Mouse (Mus musculus) MEL (cell line): ENCODE results near the gene Dcbld1. TPM values are rescaled to one million over a fixed set of nuclear protein-coding genes. Genes with fewer than 3 reads are reported as not detected.

Experiments
- DNase-seq: peaks from one replicate; pipeline ENCODE4 v3.0.0; 2011; ENCODE audit warnings: low read depth, low spot score
- H3K27ac ChIP-seq: 2 replicates; pipeline ENCODE4 v1.5.1; 2012; ENCODE audit warnings: low read depth, mild to moderate bottlenecking, control low read depth, low read length, moderate library complexity; ENCODE audit not compliant: control insufficient read depth
- H3K27me3 ChIP-seq, 2 experiments: fragments of 150-350 bp in 1 of 2; sonication (generic) in 1 of 2; 2 replicates each; pipeline ENCODE4 v1.6.1; 2012; ENCODE audit warnings: low read length in 2 of 2, mild to moderate bottlenecking in 2 of 2, improper control_type of control experiment in 1 of 2, moderate library complexity in 1 of 2; ENCODE audit not compliant: insufficient read depth in 2 of 2, control insufficient read depth in 1 of 2
- H3K36me3 ChIP-seq, 2 experiments: 2 replicates each; pipeline ENCODE4 v1.6.1; 2012 to 2014; ENCODE audit warnings: low read length in 2 of 2, improper control_type of control experiment in 1 of 2, inconsistent platforms in 1 of 2, mild to moderate bottlenecking in 1 of 2; ENCODE audit not compliant: insufficient read depth in 2 of 2, control insufficient read depth in 1 of 2
- H3K4me1 ChIP-seq, 2 experiments: fragments of 150-350 bp in 1 of 2; sonication (generic) in 1 of 2; 2 replicates each; pipeline ENCODE4 v1.6.1; 2012; ENCODE audit warnings: low read length in 2 of 2, improper control_type of control experiment in 1 of 2, mild to moderate bottlenecking in 1 of 2; ENCODE audit not compliant: insufficient read depth in 2 of 2, control insufficient read depth in 1 of 2
- H3K4me3 ChIP-seq, 2 experiments: fragments of 150-350 bp in 1 of 2; sonication (generic) in 1 of 2; 2 replicates each; pipeline ENCODE4 v1.5.1; 2012; ENCODE audit warnings: low read depth in 2 of 2, low read length in 2 of 2, mild to moderate bottlenecking in 2 of 2, moderate library complexity in 2 of 2, control low read depth in 1 of 2, improper control_type of control experiment in 1 of 2; ENCODE audit not compliant: control insufficient read depth in 1 of 2, insufficient read depth in 1 of 2
- H3K79me2 ChIP-seq: 2 replicates; pipeline ENCODE4 v1.6.1; 2012; ENCODE audit warnings: mild to moderate bottlenecking, low read length, moderate library complexity; ENCODE audit not compliant: control insufficient read depth, poor library complexity, insufficient read depth
- H3K9ac ChIP-seq: 2 replicates; pipeline ENCODE4 v1.6.1; 2012; ENCODE audit warnings: low read depth, mild to moderate bottlenecking, control low read depth, low read length, moderate library complexity; ENCODE audit not compliant: control insufficient read depth, poor library complexity, severe bottlenecking
- H3K9me3 ChIP-seq: fragments of 150-350 bp; sonication (generic); replicated peaks from 2 replicates; pipeline ENCODE4 v1.6.1; 2012; ENCODE audit warnings: mild to moderate bottlenecking, low read length, improper control_type of control experiment, moderate library complexity; ENCODE audit not compliant: insufficient read depth
- CHD1 ChIP-seq: IDR thresholded peaks from 2 replicates; pipeline ENCODE4 v1.6.1; 2012; ENCODE audit warnings: low read depth, mild to moderate bottlenecking, inconsistent platforms, low read length, improper control_type of control experiment
- GATA1 ChIP-seq: IDR thresholded peaks from 2 replicates; pipeline ENCODE4 v1.6.1; 2011; ENCODE audit warnings: low read depth, low read length, improper control_type of control experiment
- KAT2A ChIP-seq: conservative IDR thresholded peaks from 2 replicates; pipeline ENCODE4 v1.6.1; 2012; ENCODE audit warnings: low read depth, low read length, improper control_type of control experiment, inconsistent platforms
- MAX ChIP-seq: IDR thresholded peaks from 2 replicates; pipeline ENCODE4 v1.6.1; 2011; ENCODE audit warnings: low read length, improper control_type of control experiment
- MXI1 ChIP-seq: IDR thresholded peaks from 2 replicates; pipeline ENCODE4 v1.6.1; 2011; ENCODE audit warnings: mild to moderate bottlenecking, low read depth, low read length, improper control_type of control experiment
- MYC ChIP-seq: IDR thresholded peaks from 2 replicates; pipeline ENCODE4 v1.6.1; 2011; ENCODE audit warnings: low read depth, mild to moderate bottlenecking, low read length, improper control_type of control experiment, moderate library complexity
- POLR2A ChIP-seq, 2 experiments: IDR thresholded peaks; 2 replicates each; pipeline ENCODE4 v1.6.1; 2011 to 2012; ENCODE audit warnings: low read length in 2 of 2, mild to moderate bottlenecking in 2 of 2, control low read depth in 1 of 2, improper control_type of control experiment in 1 of 2, low read depth in 1 of 2, moderate library complexity in 1 of 2; ENCODE audit not compliant: control insufficient read depth in 1 of 2, insufficient read depth in 1 of 2, poor library complexity in 1 of 2
- POLR2AphosphoS2 ChIP-seq: IDR thresholded peaks from 2 replicates; pipeline ENCODE4 v1.6.1; 2011; ENCODE audit warnings: low read length, improper control_type of control experiment
- RAD21 ChIP-seq: IDR thresholded peaks from 2 replicates; pipeline ENCODE4 v1.6.1; 2011; ENCODE audit warnings: mild to moderate bottlenecking, low read depth, low read length, improper control_type of control experiment
- RCOR1 ChIP-seq: IDR thresholded peaks from 2 replicates; pipeline ENCODE4 v1.6.1; 2012; ENCODE audit warnings: low read depth, mild to moderate bottlenecking, inconsistent platforms, low read length, improper control_type of control experiment
- TBP ChIP-seq: IDR thresholded peaks from 2 replicates; pipeline ENCODE4 v1.8.0; 2011; ENCODE audit warnings: low read depth, low read length, improper control_type of control experiment
- USF1 ChIP-seq: IDR thresholded peaks from 2 replicates; pipeline ENCODE4 v1.6.1; 2014; ENCODE audit warnings: low read depth, mild to moderate bottlenecking, inconsistent platforms, low read length, improper control_type of control experiment, moderate library complexity
- ZMIZ1 ChIP-seq: IDR thresholded peaks from 2 replicates; pipeline ENCODE4 v1.6.1; 2012; ENCODE audit warnings: low read depth, mild to moderate bottlenecking, inconsistent platforms, low read length, improper control_type of control experiment, moderate library complexity
- polyA plus RNA-seq, 2 experiments: library from polyadenylated mRNA; stranded (reverse) in 1 of 2; unstranded in 1 of 2; fragments of >175 nt in 1 of 2; fragments of >200 nt in 1 of 2; gene quantifications; 2 replicates each; pipeline versions ENCODE4 v1.2.1 to v1.2.4; 2012; ENCODE audit warnings: low replicate concordance in 2 of 2, low read depth in 1 of 2; ENCODE audit not compliant: insufficient read length in 2 of 2, insufficient read depth in 1 of 2, missing spikeins in 1 of 2
- total RNA-seq: library from RNA; depleted of rRNA; stranded (reverse); fragments of 300-350 nt; gene quantifications from 2 replicates; pipeline ENCODE4 v1.2.3, GENCODE M21; 2012

Dcbld1 gene
- total and polyA plus RNA-seq, 3 experiments = 4.0 to 7.1 TPM; not detected in 1

DNA sequence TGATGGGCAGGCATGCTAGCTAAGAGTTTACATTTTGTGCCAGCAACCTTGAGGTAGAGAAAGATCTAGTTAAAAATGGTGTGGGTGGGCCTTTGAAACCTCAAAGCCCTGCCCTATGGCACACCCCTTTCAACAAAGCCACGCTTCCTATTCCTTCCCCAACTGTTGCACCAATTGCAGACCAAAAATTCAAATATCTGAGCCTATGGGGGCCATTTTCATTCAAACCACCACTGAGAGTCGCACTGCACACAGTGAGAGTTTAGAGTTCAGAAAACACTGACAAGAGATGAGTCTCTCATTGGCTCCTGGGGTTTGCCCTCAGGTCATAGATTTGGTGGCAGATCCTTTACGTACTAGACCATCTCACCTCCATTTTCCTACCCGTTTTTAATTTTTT, 68.3 kb downstream of the Dcbld1 start:
- Histone ChIP-seq H3K27me3 (no peaks in the 10 kb centered on the region), H3K9me3 (no peaks in the 10 kb centered on the region), H3K79me2 (no peaks in the 10 kb centered on the region), H3K4me3 (no peak overlapping the region), H3K4me1 (no peaks in the 10 kb centered on the region), H3K36me3 (no peaks in the 10 kb centered on the region), H3K27ac (no peak overlapping the region), H3K9ac (no peak overlapping the region)
- DNase-seq = no peak
- TF ChIP-seq MXI1 = no peak

DNA sequence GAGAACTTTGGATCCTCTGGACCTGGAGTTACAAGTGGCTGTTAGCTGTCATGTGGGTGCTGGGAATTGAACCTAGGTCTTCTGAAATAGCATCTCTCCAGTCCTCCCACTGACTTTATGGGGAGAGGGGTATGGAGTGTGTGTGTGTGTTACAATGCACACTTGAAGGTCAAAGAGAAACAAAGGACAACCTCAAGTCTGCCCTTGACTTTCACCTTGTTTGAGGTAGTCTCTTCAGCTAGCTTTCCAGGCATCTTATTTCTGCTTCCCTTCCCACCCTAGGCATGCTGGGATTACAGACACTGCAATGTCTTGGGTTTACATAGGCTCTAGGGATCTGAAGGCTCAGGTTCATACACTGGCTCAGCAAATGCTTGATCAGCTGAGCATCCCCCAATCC, 68.9 kb downstream of the Dcbld1 start:
- H3K4me3 ChIP-seq = no peak overlapping the region
- TF ChIP-seq RAD21 (no peak), ZMIZ1 (no peak), TBP (no peak), POLR2AphosphoS2 (no peak)
- no peaks in the 10 kb centered on the region for H3K27me3 ChIP-seq
- H3K9ac ChIP-seq = no peak overlapping the region
- no peaks in the 10 kb centered on the region for H3K4me1 ChIP-seq
- no peaks in the 10 kb centered on the region for H3K79me2 ChIP-seq
- no peaks in the 10 kb centered on the region for H3K9me3 ChIP-seq
- H3K36me3 ChIP-seq = no peaks in the 10 kb centered on the region
- DNase-seq = no peak
- no peak overlapping the region for H3K27ac ChIP-seq

- TF ChIP-seq KAT2A (no peak), USF1 (no peak), MYC (no peak), ZMIZ1 (no peak), POLR2AphosphoS2 (no peak), CHD1 (no peak), RCOR1 (no peak), RAD21 (no peak), POLR2A (IDR thresholded peaks at IDR 0.05; ENCODE audit: control insufficient read depth in 1 of 2, insufficient read depth in 1 of 2, low read depth in 1 of 2, low read length in 2 of 2, poor library complexity in 1 of 2) (no peak), MAX (no peak), GATA1 (no peak)
- DNase-seq = no peak
These were observed 71.2 kb downstream of the Dcbld1 start for GRCm38 (mm10) chr10:52304574-52304973.

More at GRCm38 (mm10) chr10:52304574-52304973, 71.2 kb downstream of the Dcbld1 start:
- Histone ChIP-seq H3K4me3 (no peak overlapping the region), H3K9me3 (no peaks in the 10 kb centered on the region), H3K36me3 (no peaks in the 10 kb centered on the region), H3K4me1 (no peaks in the 10 kb centered on the region), H3K27ac (no peak overlapping the region), H3K27me3 (no peaks in the 10 kb centered on the region), H3K79me2 (no peaks in the 10 kb centered on the region), H3K9ac (no peak overlapping the region)
